Mouse (Mus musculus): ENCODE measurements around the gene Auh.
A peak's percentile ranks its signal among the peaks of the same experiment; 100 is the strongest.

Auh gene

GRCm38 (mm10) chr13:52929209-52930171 lies at the start of gene Auh:
Auh (minus strand) TSS chr13:52929681.
- DNase-seq, result peak; percentile 85

- peak; percentile 49 for DNase-seq
Measured at GRCm38 (mm10) chr13:52978321-52978981, 49.0 kb upstream of the Auh start.

- no peak for DNase-seq
Measured at GRCm38 (mm10) chr13:52977757-52978156, 48.3 kb upstream of the Auh start.

DNA sequence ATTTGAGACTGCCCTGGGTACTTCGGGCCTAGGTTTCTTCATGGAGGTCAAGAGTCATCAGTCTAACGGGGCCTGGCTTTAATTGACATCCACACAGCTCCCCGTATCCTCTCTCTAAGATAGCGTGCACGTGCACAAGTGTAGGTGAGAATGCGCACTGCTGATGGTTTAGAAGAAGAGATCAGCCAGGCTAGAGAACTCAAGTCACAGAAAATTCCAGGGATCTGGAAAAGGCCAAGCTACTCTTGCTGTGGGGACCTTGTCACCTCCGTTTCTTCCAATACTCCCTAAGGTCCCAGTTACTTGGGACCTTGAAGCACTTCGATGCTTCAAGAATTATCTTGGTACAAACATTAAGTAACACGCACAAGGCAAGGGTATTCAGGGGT lies 47.7 kb upstream of the Auh start:
- no peak for DNase-seq

GRCm38 (mm10) chr13:52976510-52977220 lies 47.2 kb upstream of the Auh start:
- DNase-seq, result no peak

GRCm38 (mm10) chr13:52976130-52976509 lies 46.6 kb upstream of the Auh start:
- no peak for DNase-seq

GRCm38 (mm10) chr13:52974676-52975075 lies 45.2 kb upstream of the Auh start:
- DNase-seq, result no peak

GRCm38 (mm10) chr13:52973427-52973826 lies 43.9 kb upstream of the Auh start:
- DNase-seq, result no peak

DNA sequence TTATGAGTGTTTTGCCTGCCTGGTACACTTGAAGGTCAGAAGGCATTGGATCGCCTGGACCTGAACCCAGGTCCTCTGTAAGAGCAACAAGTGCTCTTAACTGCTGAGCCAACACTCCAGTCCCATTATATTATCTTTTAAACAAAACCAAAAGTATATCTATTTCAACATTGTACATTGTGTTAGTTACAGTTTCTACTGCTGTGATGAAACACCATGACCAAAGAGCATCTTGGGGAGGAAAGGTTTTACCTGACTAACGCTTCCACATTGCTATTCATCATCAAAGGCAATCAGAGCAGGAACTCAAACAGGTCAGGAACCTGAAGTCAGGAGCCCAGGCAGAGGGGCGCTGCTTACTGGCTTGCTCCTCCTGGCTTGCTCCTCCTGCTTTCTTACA lies 43.1 kb upstream of the Auh start:
- no peak for DNase-seq

- no peak for DNase-seq
Measured at GRCm38 (mm10) chr13:52970876-52971275, 41.4 kb upstream of the Auh start.

- no peak for DNase-seq
Measured at GRCm38 (mm10) chr13:52962922-52963321, 33.4 kb upstream of the Auh start.

- DNase-seq, result no peak
Measured at GRCm38 (mm10) chr13:52962361-52962760, 32.9 kb upstream of the Auh start.

GRCm38 (mm10) chr13:52953779-52954553 lies 24.5 kb upstream of the Auh start:
- no peak for DNase-seq

GRCm38 (mm10) chr13:52949211-52949610 lies 19.7 kb upstream of the Auh start:
- DNase-seq, result no peak

DNA sequence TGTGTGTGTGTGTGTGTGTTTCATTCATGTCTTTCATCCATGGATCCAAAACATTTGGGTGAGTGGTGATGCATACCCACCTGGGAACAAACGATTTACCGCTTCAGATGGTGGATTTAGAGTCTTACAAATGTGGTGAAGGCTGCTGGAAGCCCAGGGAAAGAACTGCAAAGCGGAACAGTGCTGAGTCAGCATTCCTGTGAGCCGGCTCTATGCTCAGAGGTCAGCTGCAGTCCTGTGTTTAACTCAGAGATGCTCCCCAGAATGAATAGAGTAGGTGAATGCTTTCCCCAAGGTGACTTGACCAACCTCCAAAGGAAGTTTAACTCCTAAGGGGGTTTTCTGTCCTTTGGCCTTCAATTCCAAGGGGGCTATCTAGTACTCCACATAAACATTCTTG lies 18.1 kb upstream of the Auh start:
- DNase-seq, result no peak

- no peak for DNase-seq
Measured at GRCm38 (mm10) chr13:52945769-52946168, 16.3 kb upstream of the Auh start.

DNA sequence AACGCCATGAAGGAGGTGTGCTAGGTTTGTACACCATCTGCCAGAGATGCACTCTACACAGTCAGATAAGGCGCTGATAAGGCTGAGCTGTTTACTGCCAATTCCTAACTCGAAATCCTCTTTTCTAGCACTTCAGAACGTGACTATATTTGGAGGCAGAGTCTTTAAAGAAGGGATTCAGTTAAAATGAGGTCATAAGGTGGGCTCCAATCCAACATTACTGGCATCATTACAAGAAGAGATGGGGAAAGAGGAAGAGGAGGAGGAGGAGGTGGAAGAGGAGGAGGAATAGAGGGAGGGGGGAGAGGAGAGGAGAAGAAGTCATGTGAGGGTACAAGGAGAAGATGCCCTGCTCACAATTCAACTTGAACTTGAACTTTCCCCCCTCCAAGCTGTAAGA lies 14.6 kb upstream of the Auh start:
- no peak for DNase-seq

DNA sequence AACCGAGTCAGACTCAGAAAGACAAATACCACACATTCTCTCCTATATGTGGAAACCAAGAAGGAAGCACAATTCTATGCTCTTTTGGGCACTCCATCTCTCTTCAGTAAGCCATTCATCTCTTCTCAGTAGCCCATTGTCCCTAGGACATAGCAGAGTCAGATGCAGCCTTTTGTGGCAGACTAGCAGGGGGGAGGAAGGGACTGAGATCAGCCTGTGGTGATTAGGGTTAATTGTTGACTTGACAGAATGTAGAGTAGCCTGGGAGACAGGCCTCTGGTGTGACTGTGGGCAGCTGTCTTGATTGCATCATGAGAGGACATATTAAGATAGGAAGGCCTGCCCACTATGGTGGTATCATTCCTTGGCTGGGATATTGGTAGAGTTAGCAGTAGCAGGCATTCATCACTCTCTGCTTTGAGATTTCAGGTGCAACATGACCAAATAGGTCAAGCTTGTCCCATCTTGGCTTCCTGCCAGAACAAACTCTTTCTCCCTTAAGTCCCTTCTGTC lies 13.5 kb upstream of the Auh start:
- no peak for DNase-seq

GRCm38 (mm10) chr13:52940956-52941355 lies 11.5 kb upstream of the Auh start:
- DNase-seq, result no peak

DNA sequence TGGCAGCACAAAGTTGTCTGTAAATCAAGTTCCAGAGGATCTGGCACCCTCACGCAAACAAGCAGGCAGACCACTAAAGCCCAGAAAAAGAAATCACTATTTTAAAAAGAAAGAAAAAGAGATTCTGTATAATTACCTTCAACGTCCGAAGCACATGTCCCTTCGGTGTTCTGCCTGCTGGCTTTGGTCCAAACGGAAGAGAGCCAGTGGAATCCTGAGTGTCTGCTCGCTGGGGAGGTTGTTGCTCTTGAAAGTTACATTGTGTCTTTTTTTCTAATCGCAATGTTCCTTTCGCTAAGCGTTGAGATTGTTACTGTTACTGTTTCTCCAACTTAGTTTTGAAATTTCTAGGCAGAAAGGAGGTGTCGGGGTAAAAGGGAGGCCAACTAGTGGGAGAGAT lies 1.1 kb upstream of the Auh start:
- peak; percentile 33 for DNase-seq

- peak; percentile 34 for DNase-seq
Measured at GRCm38 (mm10) chr13:52928392-52928791, 1.1 kb downstream of the Auh start.

DNA sequence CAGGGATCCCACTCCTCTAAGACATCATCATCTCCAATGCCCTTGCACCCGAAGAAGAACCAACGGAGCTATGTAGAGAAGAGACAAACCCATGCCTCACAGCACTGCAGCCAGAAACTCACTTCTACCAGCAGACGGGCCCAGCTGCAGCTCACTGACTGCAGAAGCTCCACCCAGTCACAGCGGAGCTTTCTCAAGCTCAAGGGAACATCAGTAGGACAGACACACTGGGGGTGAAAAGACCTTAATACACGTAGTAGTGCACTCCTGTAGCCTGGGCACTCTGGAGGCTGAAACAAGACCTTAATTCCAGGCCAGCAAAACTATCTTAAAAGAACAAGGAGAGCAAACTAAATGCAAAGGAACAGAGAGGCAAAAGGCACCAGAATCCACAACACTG lies 5.0 kb downstream of the Auh start:
- DNase-seq, result no peak

DNA sequence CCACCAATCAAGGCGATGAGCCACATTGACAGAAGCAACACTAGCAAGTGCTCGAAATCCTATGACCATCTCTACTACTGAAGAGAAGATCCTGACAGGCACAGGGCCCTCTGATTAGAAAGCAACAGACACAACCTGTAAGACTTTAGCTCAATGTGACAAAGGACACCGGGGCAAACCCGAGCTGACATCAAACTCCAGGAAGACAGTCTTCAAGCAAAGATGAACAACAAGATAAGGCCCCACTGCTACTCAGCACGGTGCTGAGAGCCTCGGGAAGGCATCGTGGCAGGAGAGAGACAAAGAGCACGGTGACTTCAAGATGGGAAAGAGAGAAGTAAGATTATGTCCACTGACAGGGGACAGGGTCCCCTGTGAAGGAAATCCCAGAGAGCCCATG lies 7.5 kb downstream of the Auh start:
- no peak for DNase-seq
